Mouse (Mus musculus) monocyte, adult 59 days (primary cell): ENCODE results near the gene Mrgprf. TPM values are rescaled to one million over a fixed set of nuclear protein-coding genes. Genes with fewer than 3 reads are reported as not detected.

ENCODE experiments used
- total RNA-seq, 2 experiments: library from RNA; stranded (reverse); gene quantifications; one replicate each; pipeline ENCODE4 v1.2.4; 2023

Gene Mrgprf
- total RNA-seq: not detected

DNA sequence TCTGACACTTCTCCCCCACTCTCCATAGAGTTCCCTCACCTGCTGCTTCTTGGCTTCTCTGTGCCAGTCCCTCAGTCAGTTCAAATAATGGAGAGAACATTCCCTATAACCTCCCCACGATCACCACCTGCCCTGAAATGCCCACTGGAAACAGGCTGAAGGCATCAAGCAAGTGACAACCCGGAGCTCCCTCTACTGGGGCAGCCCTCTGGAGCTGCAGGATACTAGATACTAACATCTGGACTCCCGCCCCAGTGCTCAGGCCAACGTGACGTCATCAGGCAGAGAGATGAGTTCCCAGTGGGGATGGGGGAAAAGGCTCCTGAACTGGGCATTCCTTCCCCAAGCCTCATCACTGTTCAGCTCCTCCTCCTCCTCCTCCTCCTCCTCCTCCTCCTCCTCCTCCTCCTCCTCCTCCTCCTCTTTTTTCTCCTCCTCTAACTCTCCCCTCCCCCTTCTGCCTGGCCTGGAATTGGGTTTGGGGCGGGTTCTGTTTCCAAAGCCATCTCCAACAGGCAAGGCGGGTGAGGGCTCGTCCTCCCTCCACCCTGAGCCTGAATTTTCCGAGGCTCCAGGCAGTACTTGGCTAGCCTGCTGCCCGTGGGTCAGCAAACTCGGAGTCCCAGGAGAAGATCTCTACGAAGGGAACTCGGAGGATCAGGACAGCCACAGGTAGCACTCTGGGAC is at the start of gene Mrgprf:
TSS of gene Mrgprf (plus strand) at position 508 of the 687 bp plus-strand sequence.

DNA sequence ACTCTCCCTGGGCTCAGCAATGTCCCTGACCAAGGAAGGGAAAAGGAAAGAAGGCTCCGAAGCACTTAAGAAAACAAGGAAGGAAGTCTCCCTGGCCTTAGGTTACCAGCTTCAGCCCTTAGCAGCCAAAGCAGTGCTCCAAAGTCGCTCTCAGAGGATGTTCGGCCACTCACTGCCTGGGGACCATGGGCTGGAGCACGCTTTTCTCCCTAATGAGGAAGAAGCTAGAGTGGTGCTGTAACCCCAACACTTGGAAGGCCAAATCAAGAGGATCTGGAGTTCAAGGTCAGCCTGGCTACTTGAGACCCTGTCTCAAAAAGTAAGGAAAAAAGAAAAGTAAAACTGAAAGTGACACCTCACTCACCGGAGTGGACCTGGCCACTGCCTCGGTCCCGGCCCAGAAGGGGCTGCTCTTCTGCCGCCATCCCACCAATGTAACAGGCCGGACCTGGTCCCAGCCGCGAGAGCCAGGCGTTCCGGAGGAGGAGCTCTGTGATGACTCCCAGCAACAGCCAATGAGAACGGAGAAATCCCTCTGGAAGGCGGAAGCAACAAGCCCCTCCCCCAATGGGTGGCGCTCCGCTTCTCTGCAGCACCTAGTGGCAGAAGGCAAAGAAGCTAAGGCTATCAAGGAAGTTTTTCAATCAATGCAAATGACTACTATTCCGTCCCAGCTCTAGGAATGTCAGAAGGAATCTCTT is 17.0 kb upstream of the Mrgprf start, which contains the start of gene Tpcn2:
TSS of gene Tpcn2 (minus strand) at position 525 of the 701 bp plus-strand sequence.

DNA sequence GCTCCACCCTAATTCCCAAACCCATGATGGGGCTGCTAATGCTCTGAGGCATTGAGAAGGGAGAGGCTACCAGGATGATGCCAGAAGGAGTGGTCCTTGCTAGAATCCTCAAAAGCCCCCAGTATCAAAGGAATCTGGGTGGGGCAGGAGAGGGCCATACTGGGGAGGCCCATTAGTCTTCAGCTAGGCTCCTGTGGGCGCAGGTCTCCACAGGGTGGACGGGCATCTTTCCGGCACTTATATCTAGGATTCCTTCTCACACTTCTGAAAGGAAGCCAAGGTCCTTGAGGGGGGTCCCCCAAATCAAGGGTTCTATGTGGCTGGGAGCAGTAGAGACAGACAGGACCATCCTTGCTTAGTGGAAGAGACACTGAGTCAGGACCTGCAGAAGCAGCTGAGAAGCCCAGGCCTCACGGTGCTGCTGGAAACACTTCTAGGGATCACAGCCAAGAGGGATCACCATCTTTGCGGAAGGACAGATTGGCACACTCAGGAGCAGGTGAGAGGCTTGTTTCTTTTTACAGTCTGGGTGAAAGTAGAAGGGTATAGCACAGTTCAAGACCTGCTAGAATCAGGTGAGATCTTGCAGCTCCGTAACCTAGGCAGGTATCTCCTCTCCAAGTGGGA is 14.3 kb downstream of the Mrgprf start, which contains the start of gene Mrgprd:
TSS of gene Mrgprd (plus strand) at position 51 of the 627 bp plus-strand sequence.

Other genes with a start within 250 kb of the Mrgprf start
- gene 1810010D01Rik, start 92.7 kb upstream of the Mrgprf start, total RNA-seq: 1 to 10 TPM; 1.7 to 2.6 TPM
- 10 to 100 TPM; 52.9 to 55.6 TPM for gene Tpcn2, start 16.8 kb upstream of the Mrgprf start, total RNA-seq
- not detected for gene Mrgprd, start 14.0 kb downstream of the Mrgprf start, total RNA-seq